In the genomic region with DNA sequence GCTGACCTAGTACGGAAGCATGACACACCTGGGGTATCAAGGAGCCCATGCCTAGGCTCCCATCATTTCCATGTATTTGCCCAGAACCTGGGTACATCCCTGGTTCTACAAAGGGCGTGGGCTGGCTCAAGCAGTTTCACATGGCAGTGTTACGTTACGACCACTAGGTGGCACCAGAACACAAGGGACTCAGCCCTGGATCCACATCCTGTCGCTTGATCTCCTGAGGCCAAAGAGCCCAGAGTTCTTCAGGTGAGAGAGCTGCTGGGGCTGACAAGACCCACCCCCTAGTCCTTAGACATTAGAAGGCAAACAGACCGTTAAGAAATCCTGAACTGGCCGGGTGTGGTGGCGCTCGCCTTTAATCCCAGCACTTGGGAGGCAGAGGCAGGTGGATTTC, we compare ENCODE assay signal across 8 mouse cellular contexts. TPM values are rescaled to one million over a fixed set of nuclear protein-coding genes. Genes with fewer than 3 reads are reported as not detected.
DNase-seq lines count a peak whose midpoint lies in the region; ATAC-seq and TF ChIP-seq lines count a peak whose summit lies in the region.

No protein-coding gene starts in this region.

- no peaks in the 10 kb centered on the region for H3K9me3 ChIP-seq in forebrain, embryonic 14.5 days (replicated peaks; ENCODE audit: control insufficient read depth, low read length)
- H3K9me3 ChIP-seq in lung, postnatal 0 days (ENCODE audit: low read length): no peaks in the 10 kb centered on the region

- no peak overlapping the region for H3K4me3 ChIP-seq in forebrain, embryonic 14.5 days (ENCODE audit: low read depth, low read length)
- H3K4me3 ChIP-seq in layer of hippocampus, adult 2 months: no peak overlapping the region
- no peak overlapping the region for H3K4me3 ChIP-seq in lung, postnatal 0 days (ENCODE audit: low read depth, low read length)

- no peaks in the 10 kb centered on the region for H3K4me1 ChIP-seq in forebrain, embryonic 14.5 days (ENCODE audit: control insufficient read depth, insufficient read depth, low read length)
- H3K4me1 ChIP-seq in lung, postnatal 0 days (ENCODE audit: insufficient read depth, low read depth, low read length): no peaks in the 10 kb centered on the region

- DNase-seq in NIH3T3 (ENCODE audit: low read depth): peak; percentile 84
- peak; percentile 79 for DNase-seq in c-Kit-positive CD71-positive TER-119-positive erythroid progenitor cells, embryonic 14.5 days (ENCODE audit: low spot score)
- peak; percentile 93 for DNase-seq in forebrain, embryonic 14.5 days (ENCODE audit: low spot score)
- peak; percentile 76 for DNase-seq in heart, postnatal 4 days
- peak; percentile 69 to 78 for DNase-seq in layer of hippocampus, adult 2 months (ENCODE audit: low spot score in 2 of 2)
- peak; percentile 91 for DNase-seq in lung, postnatal 0 days (ENCODE audit: low spot score)
- DNase-seq in right cerebral cortex, adult 2 months (ENCODE audit: low spot score in 2 of 2): peak; percentile 75 to 79
- DNase-seq in yolk sac, embryonic 10.5 days (ENCODE audit: low spot score): peak; percentile 70

- no peaks in the 10 kb centered on the region for H3K27me3 ChIP-seq in forebrain, embryonic 14.5 days (replicated peaks; ENCODE audit: control insufficient read depth, insufficient read depth, low read length)
- no peaks in the 10 kb centered on the region for H3K27me3 ChIP-seq in lung, postnatal 0 days (replicated peaks; ENCODE audit: insufficient read depth, low read length)

- 6% methylated on average over 9 of the region's 9 CpGs for WGBS in forebrain, embryonic 14.5 days
- WGBS in lung, postnatal 0 days: 10% methylated on average over 9 of the region's 9 CpGs

- H3K4me2 ChIP-seq in forebrain, embryonic 14.5 days (ENCODE audit: low read length): no peak overlapping the region
- no peak overlapping the region for H3K4me2 ChIP-seq in lung, postnatal 0 days (replicated peaks; ENCODE audit: low read depth, low read length)

- peak; percentile 95 for TF ChIP-seq CTCF in layer of hippocampus, adult 2 months (conservative IDR thresholded peaks at IDR 0.05)
- peak; percentile 99 for TF ChIP-seq CTCF in lung, postnatal 0 days (IDR thresholded peaks at IDR 0.05)

- peak; percentile 54 for ATAC-seq in forebrain, embryonic 14.5 days
- ATAC-seq in lung, postnatal 0 days: peak; percentile 74

- H3K9ac ChIP-seq in forebrain, embryonic 14.5 days (ENCODE audit: low read length): no peak overlapping the region
- no peak overlapping the region for H3K9ac ChIP-seq in lung, postnatal 0 days (replicated peaks; ENCODE audit: low read depth)

- no peaks in the 10 kb centered on the region for H3K36me3 ChIP-seq in forebrain, embryonic 14.5 days (ENCODE audit: control insufficient read depth, insufficient read depth, low read length)
- H3K36me3 ChIP-seq in lung, postnatal 0 days (ENCODE audit: insufficient read depth, low read length): no peaks in the 10 kb centered on the region

- no peak for TF ChIP-seq EP300 in lung, postnatal 0 days (IDR thresholded peaks at IDR 0.05)

- H3K27ac ChIP-seq in forebrain, embryonic 14.5 days (ENCODE audit: low read depth, low read length): no peak overlapping the region
- H3K27ac ChIP-seq in layer of hippocampus, adult 2 months: no peak overlapping the region
- no peak overlapping the region for H3K27ac ChIP-seq in lung, postnatal 0 days (ENCODE audit: low read length)

RNA-seq across cellular contexts. Expression of gene Eif4g3, which starts 24.6 kb away (rescaled TPM):
- 31.6 and 42.2 TPM in 2 replicates for polyA plus RNA-seq in forebrain, embryonic 14.5 days (2014; fragmentation: Nextera tagmentation; extraction: Ambion mirVana)
- 10 to 100 TPM; 57.8 to 59.2 TPM for total RNA-seq in heart, postnatal 4 days (2021)
- 100 to 1,000 TPM; 158 TPM for total RNA-seq in layer of hippocampus, adult 2 months (2021)
- 17.2 and 18.2 TPM in 2 replicates for polyA plus RNA-seq in lung, postnatal 0 days (2015; fragmentation: Nextera tagmentation; extraction: Ambion mirVana)
